Mouse (Mus musculus) left cerebral cortex, adult 11 months (tissue): ENCODE data around the gene Npas3.

Experiments used
- DNase-seq: peaks from one replicate; pipeline ENCODE4 v3.0.0; 2022; ENCODE audit warnings: low spot score

Gene Npas3

DNA sequence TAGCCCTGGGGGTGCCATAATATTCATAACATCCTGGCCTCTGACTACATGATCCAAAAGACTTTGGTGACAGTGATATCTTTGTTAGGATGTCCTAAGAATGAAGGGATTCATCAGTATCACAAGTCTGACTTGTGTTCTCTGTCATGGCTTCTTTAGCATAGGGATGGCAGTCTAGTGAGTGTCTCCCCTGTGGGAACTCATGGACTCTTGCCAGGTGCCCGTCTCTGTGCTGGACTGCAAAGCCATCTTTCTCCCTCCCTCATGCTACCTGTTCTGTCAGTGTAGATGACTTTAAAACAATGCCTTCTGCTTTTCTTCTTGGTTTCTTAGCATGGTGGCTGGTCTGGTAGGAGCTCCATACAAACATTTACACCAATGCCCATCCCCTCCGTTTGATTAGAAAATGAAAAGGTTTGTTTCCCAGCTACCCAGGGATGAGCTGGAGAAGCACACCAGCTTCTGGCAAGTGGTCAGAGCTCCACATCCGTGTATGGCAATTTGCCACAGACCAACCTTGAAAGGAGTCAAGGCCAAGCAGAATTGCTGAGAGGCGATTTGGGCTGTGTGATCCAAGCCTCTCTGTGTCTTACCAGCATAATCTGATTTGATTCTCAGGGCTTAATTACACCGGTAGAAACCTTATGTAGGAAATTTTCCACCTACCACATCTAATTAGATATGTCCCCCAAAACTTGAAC is 616.1 kb downstream of the Npas3 start:
- DNase-seq = no peak

DNA sequence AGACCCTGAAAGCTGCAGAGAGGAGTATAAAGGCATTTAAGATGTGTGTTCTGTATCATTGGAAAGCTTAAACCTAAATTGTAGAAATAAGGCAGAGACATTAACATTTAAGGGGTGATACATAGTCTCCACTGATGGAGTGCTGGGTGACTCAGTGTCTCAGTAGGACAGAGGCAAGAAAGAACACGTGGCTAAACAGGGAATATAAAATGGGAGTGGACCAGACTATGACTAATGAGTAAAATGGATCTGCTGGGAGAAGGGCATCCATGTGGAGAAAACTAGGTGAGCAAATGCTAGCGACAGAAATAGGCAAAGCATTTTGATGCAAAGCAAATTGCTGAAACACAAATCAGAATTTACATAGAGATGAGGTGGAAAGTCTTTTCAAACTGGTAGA is 617.2 kb downstream of the Npas3 start:
- no peak for DNase-seq

DNA sequence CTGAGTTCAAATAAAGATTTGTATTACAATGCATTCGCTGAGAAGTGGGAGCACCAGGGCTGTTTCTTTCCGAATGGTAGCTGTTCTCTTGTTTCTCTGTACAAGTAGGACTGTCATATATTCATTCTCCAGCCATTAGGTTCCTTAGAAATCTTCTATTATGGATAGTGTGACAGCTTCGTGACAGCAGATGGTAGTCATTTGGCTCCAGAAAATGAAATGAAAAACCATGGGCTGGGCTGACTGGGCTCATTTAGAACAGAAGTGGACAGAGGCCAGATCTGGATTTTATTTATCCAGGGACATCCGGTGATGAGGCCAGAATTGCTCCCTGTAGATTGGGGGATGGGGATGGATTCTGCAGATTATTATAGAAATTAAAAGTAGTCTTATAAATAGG is 621.5 kb downstream of the Npas3 start:
- no peak for DNase-seq

DNA sequence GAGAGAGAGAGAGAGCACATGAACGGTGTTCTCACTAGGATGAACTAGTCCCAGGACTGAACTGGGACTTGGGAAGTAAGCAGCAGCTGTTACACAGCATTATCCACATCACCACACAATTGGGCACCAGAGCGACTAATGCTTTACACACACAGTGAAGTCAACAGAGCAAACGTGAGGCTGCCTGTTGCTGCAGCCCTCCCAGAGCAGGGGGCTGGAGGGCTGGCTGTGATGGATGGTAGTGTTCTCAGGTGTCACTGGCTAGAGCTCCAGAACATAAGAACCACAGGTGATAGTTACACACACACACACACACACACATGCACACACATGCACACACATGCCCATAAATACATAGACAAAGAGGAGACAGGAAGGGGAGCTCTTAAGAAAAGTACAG is 626.7 kb downstream of the Npas3 start:
- no peak for DNase-seq

GRCm38 (mm10) chr12:53876693-53877092 is 628.2 kb downstream of the Npas3 start:
- no peak for DNase-seq

DNA sequence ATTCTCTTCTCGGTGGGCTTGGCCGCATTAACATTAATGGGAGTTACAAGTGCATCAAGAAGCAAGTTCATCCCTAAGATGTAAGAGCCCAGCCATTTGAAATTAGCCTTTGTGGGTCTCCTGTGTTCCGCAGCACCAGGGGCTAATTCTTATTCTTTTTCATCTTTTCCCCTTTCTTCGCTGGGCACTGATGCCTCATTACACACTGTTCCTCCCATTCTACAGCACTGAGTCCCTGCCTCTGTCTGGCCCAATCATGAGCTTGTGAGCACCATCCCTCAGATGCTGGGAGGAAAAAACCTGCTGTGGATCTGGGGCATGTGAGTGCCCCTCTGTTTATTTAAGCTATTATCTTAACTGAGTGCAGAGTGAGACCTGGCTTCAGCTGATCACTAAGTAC is 633.2 kb downstream of the Npas3 start:
- no peak for DNase-seq

- DNase-seq = no peak
These were observed 634.4 kb downstream of the Npas3 start for GRCm38 (mm10) chr12:53882863-53883262.

GRCm38 (mm10) chr12:53888624-53889023 is 640.1 kb downstream of the Npas3 start:
- DNase-seq = no peak

DNA sequence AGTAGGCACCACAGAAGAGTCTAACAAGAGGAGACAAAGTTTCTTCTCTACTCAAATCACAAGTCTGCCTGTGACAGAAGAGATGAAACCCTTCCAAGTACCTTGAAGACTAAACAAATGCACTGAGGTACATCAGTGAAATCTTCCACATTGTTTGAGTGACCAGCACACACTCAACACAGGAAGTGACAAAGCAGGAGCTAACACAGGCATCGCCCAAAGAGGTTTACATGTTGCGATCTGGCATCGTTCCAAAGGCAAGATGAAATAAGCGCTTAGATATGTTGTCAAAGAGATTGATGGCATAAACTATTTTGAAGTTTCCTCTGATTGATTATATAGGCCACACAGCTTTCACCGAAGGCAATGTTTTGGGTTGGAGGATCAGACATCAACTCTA is 647.4 kb downstream of the Npas3 start:
- DNase-seq = no peak

GRCm38 (mm10) chr12:53908761-53909160 is 660.3 kb downstream of the Npas3 start:
- no peak for DNase-seq

DNA sequence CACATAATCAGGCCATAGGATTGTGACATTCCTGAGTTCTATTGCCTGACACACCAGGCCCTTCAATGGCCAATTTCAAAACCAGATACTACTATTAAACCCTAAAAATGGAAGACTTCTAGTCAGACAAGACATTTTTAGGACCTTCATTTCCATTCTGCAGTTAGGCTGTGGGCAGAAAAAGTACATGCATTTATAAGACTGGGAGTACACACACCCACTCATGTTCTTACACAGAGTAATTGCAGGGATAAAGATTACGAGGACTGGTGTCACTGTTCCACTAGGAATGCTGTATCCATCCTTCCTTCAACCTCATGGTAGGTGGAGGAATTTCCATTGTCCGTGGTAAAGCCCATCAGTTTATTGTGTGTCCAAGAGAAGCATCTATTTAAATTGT is 661.7 kb downstream of the Npas3 start:
- DNase-seq = peak; percentile 29

GRCm38 (mm10) chr12:53922153-53922552 is 673.7 kb downstream of the Npas3 start:
- no peak for DNase-seq

- DNase-seq = no peak
These were observed 700.3 kb downstream of the Npas3 start for GRCm38 (mm10) chr12:53948826-53949225.

GRCm38 (mm10) chr12:53962004-53962403 is 713.5 kb downstream of the Npas3 start:
- no peak for DNase-seq

GRCm38 (mm10) chr12:53963534-53963933 is 715.1 kb downstream of the Npas3 start:
- DNase-seq = no peak

DNA sequence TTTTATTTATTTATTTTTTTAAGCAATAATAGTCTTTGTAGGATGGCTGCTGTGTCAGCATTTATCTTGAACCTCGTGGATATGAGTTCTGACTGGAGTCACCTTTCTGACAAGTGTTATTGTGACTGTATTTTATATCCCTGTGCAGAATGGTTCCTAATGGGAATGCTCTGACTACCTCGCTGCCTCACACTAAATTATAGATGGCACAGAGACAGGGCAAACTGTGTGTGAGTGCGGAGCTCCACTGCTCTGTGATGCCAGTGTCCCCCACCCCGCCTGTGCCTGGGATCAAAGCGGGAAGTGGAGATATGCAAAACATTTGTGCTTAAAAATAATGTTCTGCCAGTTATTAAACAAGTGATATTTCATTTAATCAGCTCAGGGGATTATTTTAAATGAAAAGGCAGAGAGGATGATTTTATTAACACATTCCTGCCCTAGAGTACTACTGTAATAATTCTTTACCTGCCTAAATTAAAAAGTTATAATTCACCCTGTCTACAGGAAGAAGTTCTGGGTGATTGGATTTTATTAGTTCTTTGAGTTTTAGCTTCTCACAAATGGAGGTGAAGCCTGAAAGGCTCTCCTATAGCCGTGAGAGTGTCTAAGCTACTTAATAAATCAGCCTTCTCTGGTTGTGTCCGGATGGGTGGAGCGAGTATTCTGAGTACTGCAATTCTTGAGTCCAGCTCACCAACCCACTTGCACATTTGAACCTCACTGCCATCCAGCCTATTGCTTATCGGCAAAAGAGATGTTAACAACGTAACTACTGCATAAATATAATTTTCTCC is 721.1 kb downstream of the Npas3 start:
- no peak for DNase-seq

DNA sequence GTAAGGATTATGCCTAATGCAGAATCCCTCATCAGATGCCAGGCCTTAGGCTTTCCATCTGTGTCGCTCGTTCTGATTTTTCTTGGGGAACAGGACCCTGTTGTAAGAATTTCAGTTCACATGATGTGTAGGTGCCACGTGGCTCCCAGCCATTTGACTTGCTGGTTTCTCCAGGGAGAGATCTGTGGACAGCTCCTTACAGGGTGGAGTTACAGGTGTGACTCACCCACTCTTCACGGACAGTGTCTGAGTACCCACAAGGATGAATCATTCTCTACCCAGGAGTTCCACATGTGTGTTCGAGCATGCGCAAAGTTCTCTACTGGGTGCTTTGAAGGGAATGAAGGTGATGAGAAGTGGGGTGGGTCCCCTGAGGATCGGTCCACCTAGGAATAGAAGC is 722.2 kb downstream of the Npas3 start:
- DNase-seq = no peak

DNA sequence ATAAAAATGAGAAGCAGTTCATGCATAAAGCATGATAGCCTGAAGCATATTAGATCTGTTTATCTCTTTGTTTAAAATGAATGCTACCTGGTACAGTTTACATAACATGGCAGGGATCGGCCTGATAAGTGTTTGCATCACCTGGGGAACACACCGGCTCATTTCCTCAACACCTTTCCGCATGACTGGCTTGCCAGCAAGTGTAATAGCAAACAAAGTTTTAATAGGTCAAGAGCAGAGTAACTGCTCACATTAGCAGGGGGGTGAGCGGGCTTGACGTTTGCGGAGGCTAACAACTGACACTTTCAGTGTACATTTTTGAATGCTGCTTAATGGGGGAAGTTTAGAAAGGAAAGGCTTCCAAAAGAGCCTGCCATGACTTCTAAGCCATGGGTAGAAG is 724.9 kb downstream of the Npas3 start:
- DNase-seq = no peak

GRCm38 (mm10) chr12:53981575-53982507 is 733.4 kb downstream of the Npas3 start:
- DNase-seq = peak; percentile 25

- DNase-seq = no peak
These were observed 735.5 kb downstream of the Npas3 start for GRCm38 (mm10) chr12:53983946-53984345.

DNA sequence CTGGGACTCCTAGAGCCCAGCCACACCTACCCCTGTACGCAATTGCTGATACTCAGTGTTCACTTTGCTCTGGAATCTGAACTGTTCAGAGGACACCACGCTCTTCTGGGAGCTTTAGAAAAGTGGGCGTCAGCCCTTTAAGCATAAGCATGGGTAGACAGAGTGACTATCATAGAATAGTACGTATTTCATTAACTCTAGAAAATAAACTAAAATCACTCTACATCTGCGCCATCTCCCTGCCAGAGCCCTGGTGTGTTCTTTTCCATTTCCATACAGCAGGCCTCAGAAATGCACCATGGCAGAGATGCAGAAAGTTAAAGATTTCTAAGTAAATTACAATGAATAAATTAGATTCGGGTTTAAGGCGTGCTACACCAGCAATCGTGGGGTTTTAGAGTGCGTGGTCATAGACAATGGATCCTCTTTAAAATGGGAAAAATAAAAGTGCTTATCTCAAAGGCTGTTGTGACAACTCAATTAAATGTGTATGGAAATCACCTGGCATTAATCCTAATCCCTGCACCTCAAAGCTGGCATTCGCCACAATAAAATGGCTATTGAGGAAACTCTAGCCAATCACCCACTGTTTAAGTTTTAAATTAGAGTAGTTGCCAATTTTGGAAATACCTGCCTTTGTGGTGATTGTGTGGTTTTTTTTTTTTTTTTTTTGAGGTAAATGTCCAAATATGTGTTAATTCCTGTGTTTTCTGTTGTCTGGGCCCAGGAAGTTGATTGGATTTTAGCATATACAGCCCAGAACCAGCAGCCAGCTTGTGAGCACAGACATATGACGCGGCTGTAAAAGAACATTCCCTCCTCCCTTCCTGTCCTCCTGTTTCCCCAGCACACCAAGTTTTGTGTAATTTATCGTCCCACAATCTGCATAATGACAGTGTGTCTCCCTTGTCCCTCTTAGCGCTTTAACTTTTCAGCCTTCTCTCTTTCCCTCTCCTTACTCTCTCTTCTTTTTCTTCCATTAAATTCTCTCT is 737.7 kb downstream of the Npas3 start:
- DNase-seq = no peak
